Mouse (Mus musculus): ENCODE measurements around the gene Mroh9.

Gene Mroh9

DNA sequence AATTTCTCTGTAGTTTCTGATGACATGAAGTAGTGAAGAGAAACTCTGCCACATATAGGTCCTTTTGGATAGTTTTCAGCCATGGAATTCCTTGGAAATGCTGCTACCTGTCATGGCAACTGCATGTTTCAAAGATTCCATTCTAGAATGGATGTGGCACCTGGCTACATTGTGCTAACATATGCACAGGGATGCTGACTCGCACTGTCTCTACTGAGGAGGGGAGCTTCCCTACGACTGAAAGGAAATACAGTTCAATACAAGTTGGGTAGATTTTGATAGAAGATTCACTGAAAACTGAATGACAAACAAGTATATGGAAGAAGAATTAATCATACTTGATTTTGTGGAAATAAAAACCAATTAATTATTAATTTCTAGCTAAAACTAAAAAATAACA, at the start of gene Mroh9:
TSS of gene Mroh9 (minus strand) at position 101 of the 400 bp plus-strand sequence.
- no peak for DNase-seq

DNA sequence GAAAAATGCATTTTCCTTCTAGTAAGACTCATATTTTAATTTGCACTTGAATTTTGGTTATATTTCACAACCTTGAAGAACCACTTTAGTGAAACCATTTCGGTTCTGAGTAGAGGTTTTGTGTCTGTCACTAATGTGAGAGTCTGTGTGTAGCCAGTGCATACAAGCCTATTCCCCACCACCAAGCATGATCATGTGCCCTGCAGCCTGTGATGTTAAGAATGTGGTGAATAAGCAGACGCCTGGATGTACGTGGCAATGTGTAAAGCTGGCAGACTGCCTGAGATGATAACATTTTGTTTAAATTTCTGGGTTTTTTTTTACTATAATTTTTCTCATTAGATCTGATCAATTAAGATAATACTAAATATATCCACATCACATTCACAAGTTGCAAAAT, 44.5 kb upstream of the Mroh9 start:
- no peak for DNase-seq

DNA sequence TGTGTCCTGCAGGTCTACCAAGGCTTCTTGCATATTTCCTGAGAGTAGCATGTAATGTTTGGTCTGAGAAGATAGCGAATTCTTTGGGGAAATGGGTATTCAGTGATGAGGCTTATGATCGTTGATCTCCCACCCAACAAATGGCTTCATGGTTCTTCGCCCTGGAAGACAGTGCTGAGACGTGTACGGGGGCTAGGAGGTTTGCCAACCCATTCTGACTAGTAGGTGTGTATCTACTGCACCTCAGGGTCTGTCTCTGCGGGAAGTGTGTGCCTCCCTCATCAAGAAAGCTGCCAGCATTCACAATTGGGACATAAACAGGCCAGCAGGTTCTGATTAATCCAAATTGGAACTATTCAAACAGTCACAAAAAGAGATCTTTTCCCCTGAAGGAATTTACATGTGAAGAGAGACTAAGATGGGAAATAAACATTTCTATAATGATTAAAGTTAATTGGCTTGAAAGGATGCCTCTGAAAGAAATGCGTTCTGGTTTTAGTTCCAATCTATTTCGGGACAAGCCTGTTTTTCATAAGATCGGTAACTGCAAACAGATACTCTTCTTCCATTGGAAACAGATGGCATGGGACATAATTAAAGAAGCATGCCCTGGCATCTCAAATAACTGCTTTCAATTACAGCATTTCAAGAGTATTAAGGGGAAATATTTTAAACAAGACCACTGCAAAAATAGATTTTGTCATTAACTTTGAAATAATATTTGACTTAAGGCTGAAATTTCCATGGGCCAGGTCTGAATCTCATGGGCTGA, 43.8 kb upstream of the Mroh9 start:
- no peak for DNase-seq

DNA sequence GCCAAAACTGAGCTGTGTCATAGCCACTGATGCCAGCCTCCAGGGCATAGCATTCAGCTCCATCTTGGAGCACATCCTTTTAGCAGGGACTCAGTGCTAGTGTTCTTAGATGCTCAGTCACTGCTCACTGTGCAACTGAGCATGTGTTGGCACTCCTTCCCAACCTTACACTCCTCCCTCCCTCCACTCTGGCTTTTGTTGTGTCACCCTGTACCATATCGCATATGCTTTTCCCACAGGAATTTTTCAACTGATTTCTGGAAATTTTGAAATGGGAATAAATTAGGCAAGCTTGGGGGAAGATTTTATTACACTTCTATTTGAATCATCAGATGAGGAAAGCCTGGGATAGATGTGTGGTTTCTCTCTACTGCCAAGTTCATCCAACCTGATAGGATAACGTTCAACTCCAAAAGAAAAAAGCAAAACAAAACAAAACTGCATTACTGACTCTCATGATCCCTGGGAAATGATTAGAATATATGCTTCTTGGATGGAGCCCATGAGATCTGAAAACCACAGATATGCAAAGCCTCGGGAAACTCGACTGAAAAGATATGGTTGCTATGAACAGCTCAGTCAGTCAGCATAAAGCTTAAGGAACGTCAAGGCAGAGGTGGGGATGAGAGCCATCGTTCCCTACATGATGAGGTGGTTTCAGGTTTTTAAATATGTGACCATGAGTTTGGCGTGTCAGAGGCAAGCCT, 40.9 kb upstream of the Mroh9 start:
- no peak for DNase-seq

DNA sequence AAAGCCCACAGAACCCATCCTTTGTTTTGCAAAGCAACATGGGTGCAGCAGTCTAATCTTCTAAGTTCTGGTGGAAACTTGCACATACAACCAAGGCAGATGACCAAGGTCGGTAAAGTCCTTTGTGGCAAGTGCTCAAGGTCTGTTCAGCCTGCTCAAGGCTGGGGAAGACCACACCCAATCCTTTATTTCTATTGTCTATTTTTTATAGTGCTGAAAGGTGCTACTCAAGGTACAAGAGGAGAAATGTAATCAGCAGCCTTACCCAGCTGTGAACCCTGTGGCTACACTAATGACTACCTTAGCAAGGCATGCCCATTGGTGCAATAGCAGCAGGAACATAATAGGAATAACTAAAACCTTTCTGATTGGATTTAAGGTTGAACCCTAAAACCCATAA, 36.9 kb upstream of the Mroh9 start:
- no peak for DNase-seq

DNA sequence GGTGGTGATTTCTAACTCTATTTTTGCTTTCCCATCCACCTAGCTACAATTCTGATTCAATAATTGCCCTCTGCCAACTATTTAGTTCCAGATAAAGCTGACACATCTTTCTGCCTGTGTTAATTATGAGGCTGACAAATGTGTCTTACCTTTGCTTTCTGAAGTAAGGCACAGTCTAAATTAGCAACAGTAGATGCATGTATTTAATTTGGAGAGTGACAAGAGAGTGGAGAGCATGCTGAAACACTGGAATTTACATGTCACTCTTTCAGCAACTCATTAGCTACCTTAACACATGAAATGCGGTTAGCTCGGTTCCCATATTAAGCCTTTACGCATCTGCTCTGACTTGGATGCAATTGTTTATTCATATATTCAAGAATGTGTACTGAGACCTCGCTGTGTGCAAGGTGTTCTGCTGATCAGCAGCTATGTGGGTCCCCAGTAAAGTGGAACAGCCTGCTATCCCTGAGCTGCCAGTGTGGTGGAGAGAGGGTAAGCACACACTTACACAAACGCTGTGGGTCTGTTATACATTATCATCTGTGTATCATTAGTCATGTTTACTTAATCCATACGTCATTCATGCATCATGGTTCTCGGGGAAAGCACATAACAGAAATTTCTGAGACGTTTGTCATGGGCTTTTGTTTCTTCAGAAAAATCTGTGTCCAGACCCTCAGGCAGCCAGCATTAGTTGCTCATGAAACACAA, 28.1 kb upstream of the Mroh9 start:
- no peak for DNase-seq

DNA sequence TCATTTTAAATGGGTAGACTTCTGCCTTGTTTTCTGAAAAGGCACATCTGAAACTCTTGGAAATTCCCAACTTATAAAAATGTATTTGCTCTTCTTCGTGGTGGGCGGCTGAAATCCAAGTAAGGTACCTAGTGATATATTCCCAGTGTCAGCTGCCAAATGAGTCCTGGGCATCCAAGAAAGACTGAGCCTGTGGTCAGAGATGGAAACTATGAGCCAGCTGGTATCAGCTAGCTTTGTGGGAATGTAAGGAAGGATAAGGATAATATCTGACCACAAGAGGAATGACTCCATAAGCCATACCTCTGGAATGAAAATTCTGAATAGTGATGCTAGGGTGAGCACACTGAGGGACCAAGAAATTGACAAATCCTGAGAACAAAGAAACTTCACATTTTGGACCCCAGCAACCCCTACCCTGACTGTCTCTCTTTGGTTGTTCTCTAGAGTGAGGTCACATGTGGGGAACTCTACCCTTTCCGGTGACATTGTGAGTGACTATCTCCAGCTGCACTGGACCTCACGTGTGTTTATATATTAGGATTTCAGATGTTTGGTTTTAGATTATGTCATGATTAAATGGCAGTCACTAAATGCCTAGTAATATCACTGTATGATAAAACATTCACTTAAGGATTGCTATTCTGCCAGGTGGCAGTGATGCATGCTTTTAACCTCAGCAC, 27.2 kb upstream of the Mroh9 start:
- DNase-seq: no peak

DNA sequence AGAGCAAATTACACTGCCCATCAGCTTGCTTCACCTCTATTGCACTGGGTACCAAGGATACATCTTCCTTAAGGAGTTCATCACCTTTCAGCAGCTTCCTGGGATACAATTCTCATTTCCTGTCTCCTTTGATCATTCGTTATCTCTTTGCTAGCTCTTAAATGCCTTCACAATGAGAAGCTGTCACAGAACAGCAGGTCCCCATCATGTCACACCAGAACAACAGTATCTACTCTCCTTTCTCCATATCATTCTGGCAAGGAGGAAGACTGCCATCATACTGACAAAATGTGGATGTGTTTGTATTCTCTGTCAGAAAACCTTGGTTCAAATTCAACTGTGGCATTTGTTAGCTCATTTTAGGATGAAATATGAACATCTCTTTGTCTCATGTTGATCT, 19.5 kb upstream of the Mroh9 start:
- DNase-seq: no peak

DNA sequence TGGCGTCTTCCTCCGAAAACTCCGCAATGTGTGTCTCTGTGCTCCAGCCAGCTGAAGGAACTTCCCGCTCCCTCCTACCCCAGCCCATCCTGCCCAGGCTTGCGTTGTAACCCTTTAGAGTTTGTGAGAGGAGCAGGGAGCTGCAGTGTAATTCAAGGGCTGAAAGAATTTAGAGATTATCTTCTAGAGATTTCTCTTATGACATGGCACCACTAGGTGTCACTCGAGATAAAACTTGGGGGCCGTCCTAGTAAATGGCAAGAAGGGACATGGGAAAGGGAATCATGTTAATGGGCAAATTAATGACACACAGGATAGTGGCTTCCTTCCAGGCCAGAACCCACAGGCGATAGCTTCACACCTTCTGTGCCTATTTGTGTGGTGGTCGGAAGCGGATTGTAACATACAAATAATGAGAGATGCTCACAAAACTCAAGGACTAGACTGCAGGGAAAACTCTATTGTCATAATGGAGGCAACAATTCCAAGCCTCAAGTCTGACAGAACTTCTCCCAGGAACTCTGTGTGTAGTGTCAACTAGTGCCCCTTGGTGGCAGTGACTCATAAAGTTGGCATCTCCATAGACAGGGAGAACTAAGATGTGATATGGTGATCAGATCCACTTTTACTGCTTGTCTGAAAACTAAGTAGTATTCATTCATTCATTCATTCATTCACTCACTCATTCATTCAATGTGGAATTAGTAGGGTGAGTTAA, 6.1 kb upstream of the Mroh9 start:
- no peak for DNase-seq

DNA sequence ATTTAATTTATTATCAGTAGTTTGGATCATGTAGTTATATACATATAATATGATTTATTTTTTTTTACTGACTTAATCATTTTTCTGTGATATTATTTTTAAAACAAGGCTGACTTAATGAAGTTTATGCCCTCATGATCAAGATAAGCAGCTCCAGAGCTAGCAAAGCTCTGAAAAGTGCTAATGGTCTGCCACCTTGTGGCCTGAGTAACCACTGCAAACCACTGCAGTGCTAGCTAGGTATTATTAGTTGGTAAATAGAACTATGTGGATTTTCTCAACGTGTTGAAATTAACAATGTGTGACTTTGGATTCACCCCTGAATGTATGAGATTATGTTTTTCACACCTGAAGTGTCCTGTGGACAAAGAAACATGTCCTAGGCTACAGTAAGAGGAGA, 15.0 kb downstream of the Mroh9 start:
- no peak for DNase-seq

DNA sequence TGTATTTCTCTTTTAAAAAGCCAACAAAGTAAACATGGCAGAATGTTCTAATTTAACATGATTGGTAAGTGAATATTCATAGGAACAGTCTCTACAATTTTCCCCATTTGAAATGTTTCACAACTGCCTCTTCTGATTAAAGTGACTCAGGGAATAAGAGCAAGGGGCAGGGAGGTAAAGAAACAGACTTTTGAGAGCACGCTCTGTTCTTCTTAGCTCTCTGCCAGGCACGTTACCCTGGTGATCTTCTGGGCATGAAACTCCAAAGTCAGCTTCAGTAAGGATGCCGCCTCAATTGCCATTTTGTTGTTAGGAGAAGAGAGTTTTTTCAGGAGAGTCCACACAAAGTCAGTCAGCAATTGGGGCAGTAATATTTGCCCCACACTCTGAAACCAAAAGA, 25.1 kb downstream of the Mroh9 start:
- no peak for DNase-seq

DNA sequence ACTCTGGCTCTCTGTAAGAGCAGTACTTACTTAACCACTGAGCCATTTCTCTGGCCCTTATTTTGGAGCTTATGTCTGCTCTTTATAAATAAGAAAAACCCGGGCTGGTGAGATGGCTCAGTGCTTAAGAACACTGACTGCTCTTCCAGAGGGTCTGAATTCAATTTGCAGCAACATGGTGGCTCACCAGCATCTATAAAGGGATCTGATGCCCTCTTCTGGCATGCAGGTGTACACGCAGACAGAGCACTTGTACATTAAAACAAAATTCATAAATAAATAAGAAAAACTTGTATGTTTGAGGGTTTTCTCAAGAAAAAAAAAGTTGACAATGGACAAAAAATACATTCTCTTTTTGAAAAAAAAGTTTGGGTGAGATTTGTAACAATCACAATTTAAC, 28.1 kb downstream of the Mroh9 start:
- DNase-seq: no peak

DNA sequence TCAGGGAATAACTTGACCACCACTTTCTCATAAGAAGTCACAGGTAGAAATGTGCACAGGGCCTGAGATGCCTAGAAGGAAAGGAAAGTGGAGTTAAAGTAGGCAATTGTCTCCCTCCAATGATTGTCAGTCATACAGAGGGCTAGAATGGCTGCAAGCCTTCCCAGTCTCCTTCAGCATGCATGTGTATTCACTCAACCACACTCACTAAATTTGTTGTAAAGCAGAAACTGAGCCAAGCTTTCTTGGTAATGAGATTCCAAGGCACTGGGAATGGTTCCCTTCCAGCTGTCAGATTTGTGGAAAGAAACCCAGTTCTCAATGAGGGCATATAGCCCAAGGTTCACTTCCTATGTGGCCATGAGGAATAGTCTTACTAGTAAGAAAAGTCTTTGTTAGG, 29.8 kb downstream of the Mroh9 start:
- DNase-seq: no peak

DNA sequence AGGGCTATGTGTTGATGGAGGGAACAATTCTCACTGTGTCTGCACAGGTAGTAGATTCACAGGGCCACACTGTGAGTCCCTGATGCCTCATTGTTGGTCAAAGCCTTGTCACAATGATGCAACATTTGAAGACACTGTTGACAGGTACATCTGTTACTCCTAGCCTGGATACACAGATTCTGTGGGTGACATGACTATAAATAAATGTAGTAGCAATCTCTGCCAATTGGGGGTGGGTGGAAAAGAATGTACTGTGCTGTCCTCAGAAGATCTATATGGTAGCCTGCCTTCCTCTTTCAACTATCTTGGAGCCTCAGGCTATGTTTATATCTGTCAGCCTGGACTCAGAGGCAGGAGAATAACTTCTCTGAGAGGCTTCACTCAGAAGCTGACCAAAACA, 62.4 kb downstream of the Mroh9 start:
- DNase-seq: no peak

DNA sequence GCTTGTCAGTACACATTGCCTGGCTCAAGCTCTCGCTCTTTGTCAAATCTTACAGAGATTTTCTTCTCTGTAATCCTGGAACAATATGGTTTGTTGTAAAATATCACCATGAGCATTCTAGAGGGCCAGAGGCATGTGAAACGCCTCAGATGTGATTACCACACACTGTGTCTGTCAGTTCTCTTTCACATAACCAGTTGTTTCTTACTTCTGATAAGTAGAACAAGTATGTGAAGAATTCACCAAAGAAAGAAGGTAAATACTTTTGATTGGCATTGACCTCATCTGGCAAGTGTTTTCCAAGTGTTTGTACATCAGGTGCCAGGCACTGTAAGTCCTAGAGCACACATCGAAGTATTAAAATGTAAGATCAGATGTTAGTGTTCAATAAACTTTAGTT, 76.2 kb downstream of the Mroh9 start:
- DNase-seq: no peak

DNA sequence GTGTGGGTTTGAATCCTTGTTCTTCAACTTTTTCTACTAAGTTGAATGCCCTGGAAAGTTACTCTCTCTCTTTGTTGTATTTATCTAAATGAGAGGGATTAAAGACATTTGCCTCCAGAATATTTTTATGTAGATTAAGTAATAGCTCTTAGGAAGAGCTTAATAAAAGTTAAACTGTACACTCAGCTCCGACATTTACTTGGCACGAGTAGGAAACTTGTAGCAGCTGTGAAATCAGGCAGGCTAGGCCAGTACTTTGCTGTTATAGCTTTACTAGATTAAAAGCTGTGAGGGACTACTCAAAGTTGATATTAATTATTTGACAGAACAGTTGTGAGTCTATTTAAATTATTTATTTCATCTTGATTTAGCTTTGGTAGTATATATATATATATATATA, 82.0 kb downstream of the Mroh9 start:
- no peak for DNase-seq

DNA sequence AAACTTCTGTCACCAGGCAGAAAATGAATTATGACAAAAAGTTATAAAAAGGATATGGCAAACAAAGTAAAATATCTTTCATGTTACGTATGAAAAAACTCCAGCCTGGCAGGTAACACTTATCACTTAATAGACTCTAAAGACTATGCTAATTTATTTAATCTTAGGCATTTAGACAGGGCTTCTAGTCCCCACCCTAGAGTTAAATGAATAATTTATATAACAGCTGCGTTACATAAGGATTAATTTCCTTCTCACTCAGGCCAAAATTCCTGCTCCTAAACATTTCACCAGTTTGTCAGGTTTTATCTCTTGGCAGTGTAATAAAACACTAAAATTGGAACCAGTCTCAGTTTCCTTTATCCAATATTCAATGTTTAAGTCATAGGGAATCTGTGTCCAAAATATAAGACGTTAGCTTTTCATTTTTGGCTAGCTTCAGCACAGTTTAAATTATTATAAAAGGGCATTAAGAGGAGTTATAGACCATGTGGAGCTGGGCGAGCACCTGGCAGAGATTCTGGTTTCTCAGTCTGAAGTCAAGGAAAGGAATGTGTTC, 84.1 kb downstream of the Mroh9 start:
- no peak for DNase-seq

DNA sequence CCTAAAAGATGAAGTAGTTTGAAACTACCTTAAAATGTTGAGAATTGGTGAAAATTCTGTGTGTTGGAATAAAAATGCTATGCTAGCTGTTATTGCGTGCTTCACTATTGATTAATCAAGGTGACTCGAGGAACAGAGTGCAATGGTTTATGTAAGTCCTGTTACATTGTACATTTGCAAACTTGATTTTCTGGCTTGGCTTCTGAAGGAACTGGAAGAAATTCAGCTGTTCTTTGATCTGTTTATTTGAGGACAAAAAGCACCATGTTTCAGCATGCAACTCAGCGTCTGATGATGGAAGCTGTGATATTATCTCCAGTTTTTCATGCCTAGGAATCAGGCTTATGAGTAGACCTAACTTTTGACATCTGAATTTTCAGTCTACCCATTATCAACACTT, 97.9 kb downstream of the Mroh9 start:
- no peak for DNase-seq

DNA sequence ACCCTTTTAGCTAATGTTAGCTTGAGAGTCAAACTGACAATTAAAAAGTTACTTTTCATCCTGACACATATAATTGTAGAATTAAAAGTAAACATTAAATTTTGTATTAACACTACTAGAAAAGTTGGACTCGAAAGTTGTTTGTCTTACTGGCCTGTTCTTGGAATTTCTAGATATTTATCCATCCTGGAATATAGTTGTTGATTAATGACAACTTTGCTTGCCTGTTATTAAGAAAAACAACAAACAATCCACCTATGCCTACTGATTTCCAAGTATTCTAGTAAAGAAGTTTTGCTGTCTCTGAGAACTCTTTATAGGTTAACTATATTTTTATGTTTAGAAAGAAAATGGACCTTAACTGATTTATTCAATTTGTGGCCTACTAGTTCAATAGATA, 98.7 kb downstream of the Mroh9 start:
- DNase-seq: no peak

DNA sequence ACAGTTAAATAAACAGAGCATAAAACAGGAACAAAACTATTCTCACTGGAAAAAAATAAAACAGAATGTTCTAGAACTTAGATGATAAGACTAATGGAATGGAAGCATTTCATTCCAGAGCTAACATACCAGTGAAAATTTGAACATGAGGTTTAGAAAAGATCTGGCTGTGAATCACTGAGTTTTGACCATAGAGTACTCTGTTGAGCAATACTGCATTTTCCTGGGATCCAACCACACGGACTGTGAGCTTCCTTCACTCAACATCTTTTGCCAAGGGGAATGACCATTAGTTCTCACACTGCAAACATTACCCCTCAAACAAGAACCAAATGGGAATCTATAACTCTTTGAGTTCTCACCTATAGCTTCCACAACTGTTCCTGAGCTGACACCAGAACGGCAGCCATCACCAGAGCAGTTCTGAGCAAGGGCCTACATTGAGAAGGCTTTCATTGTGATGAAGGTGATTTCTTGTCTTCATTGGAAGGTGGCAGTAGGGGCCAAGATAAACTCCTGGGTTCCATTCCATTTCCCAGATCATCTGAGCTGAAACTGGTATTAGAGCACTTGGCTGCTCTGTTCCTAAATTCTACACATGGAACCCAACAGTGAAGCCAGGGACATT, 99.2 kb downstream of the Mroh9 start:
- DNase-seq: no peak

DNA sequence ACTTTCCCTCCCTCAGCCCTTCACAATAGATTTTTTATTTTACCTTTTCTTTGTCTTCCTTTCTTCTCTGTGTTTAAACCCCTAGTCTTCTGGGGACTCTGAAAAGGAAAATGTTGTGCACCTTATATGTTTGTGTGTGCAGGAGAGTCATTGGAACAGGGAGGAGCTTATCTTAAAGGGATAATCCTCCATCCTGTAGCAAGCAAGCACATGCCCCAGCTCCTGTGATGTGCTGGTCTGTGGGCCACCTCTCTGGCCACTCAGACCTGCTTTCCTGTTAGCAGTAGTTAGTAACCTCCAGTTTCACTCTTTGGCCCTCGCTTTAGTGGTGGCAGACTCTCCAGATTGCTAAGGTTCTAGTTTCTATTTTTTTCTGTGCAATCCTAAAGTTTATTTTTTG, 101.0 kb downstream of the Mroh9 start, which contains the start of gene Fmo3:
TSS of gene Fmo3 (minus strand) at position 101 of the 400 bp plus-strand sequence.
- no peak for DNase-seq
